Mouse (Mus musculus): ENCODE measurements around the gene Cep72. TPM values are rescaled to one million over a fixed set of nuclear protein-coding genes. Genes with fewer than 3 reads are reported as not detected.
"Not testable (repeated sequence)": the region's sequence is repeated elsewhere in the genome, so short reads cannot be mapped to it uniquely, and the experiment has no call there.

Cep72 gene
- total RNA-seq (2021) = under 1 TPM; 0.07 to 0.27 TPM
- long read RNA-seq, experiment 1 = 0 reads
- long read RNA-seq, experiment 2 = 0 reads

GRCm38 (mm10) chr13:74061613-74062377 lies at the start of gene Cep72:
Cep72 (minus strand) TSS chr13:74062299.
- peak; percentile 89 for DNase-seq (ENCODE audit: low spot score)

- no peak for DNase-seq (ENCODE audit: low spot score)
Measured at GRCm38 (mm10) chr13:74107410-74107809, 45.3 kb upstream of the Cep72 start.

- DNase-seq (ENCODE audit: low spot score) = no peak
Measured at GRCm38 (mm10) chr13:74104417-74104816, 42.3 kb upstream of the Cep72 start.

- no peak for DNase-seq (ENCODE audit: low spot score)
Measured at GRCm38 (mm10) chr13:74102831-74103582, 40.9 kb upstream of the Cep72 start.

GRCm38 (mm10) chr13:74102108-74102830 lies 40.2 kb upstream of the Cep72 start:
- no peak for DNase-seq (ENCODE audit: low spot score)

GRCm38 (mm10) chr13:74098913-74099312 lies 36.8 kb upstream of the Cep72 start:
- no peak for DNase-seq (ENCODE audit: low spot score)

GRCm38 (mm10) chr13:74096715-74097363 lies 34.7 kb upstream of the Cep72 start:
- peak; percentile 13 for DNase-seq (ENCODE audit: low spot score)

GRCm38 (mm10) chr13:74095936-74096335 lies 33.8 kb upstream of the Cep72 start:
- DNase-seq (ENCODE audit: low spot score) = no peak

- DNase-seq (ENCODE audit: low spot score) = no peak
Measured at GRCm38 (mm10) chr13:74090265-74090664, 28.2 kb upstream of the Cep72 start.

- DNase-seq (ENCODE audit: low spot score) = no peak
Measured at GRCm38 (mm10) chr13:74073369-74073768, 11.3 kb upstream of the Cep72 start.

GRCm38 (mm10) chr13:74071714-74072113 lies 9.6 kb upstream of the Cep72 start:
- no peak for DNase-seq (ENCODE audit: low spot score)

- DNase-seq (ENCODE audit: low spot score) = not testable (repeated sequence)
Measured at GRCm38 (mm10) chr13:74071244-74071643, 9.1 kb upstream of the Cep72 start.

- DNase-seq (ENCODE audit: low spot score) = no peak
Measured at GRCm38 (mm10) chr13:74066576-74066975, 4.5 kb upstream of the Cep72 start.

GRCm38 (mm10) chr13:74063340-74064050 lies 1.4 kb upstream of the Cep72 start:
- no peak for DNase-seq (ENCODE audit: low spot score)

- no peak for DNase-seq (ENCODE audit: low spot score)
Measured at GRCm38 (mm10) chr13:74062378-74063128, 454 bp upstream of the Cep72 start.

GRCm38 (mm10) chr13:74058081-74058480 lies 4.0 kb downstream of the Cep72 start:
- no peak for DNase-seq (ENCODE audit: low spot score)

GRCm38 (mm10) chr13:74056194-74056593 lies 5.9 kb downstream of the Cep72 start:
- no peak for DNase-seq (ENCODE audit: low spot score)

- no peak for DNase-seq (ENCODE audit: low spot score)
Measured at GRCm38 (mm10) chr13:74039926-74040325, 22.2 kb downstream of the Cep72 start.

GRCm38 (mm10) chr13:74035776-74036175 lies 26.3 kb downstream of the Cep72 start:
- DNase-seq (ENCODE audit: low spot score) = no peak

GRCm38 (mm10) chr13:74034756-74035155 lies 27.3 kb downstream of the Cep72 start:
- DNase-seq (ENCODE audit: low spot score) = no peak

Measured in gastrocnemius, adult 18-20 months (tissue).